Comparison of ENCODE assay signal across 14 mouse cellular contexts in genomic region chr11:118553926-118554325, GRCm38 (mm10).
"Had no signal": no experiment of that assay in that cellular context is flagged by ENCODE, and none has a peak within 500 bp of the region (broad histone marks: within the 10 kb centered on the region; RNA-seq: fewer than 3 reads in every experiment).

No protein-coding gene starts in this region.

- H3K9me3 ChIP-seq: limb, embryonic 15.5 days; liver, embryonic 12.5 days; lung, embryonic 15.5 days; megakaryocyte, embryonic 14.5 days; neural tube, embryonic 13.5 days had no signal

- H3K27ac ChIP-seq: kidney, postnatal 0 days; limb, embryonic 15.5 days; liver, embryonic 12.5 days; lung, embryonic 15.5 days; macrophage had no signal

- H3K36me3 ChIP-seq: limb, embryonic 15.5 days; liver, embryonic 12.5 days; lung, embryonic 15.5 days; neural tube, embryonic 13.5 days had no signal

- H3K4me1 ChIP-seq: liver, embryonic 12.5 days; lung, embryonic 15.5 days; megakaryocyte, embryonic 14.5 days had no signal

- H3K27me3 ChIP-seq: lung, embryonic 15.5 days; neural tube, embryonic 13.5 days had no signal

- H3K9ac ChIP-seq: limb, embryonic 15.5 days; liver, embryonic 12.5 days; lung, embryonic 15.5 days; neural tube, embryonic 13.5 days had no signal

- ATAC-seq: liver, embryonic 12.5 days had no signal

- H3K4me3 ChIP-seq: limb, embryonic 15.5 days; liver, embryonic 12.5 days; lung, embryonic 15.5 days; megakaryocyte, embryonic 14.5 days; neural tube, embryonic 13.5 days had no signal

- H3K4me2 ChIP-seq: limb, embryonic 15.5 days; liver, embryonic 12.5 days; lung, embryonic 15.5 days; neural tube, embryonic 13.5 days had no signal

- DNase-seq: kidney, adult 9 months; kidney, postnatal 36 days; layer of hippocampus, adult 9-11 months; layer of hippocampus, postnatal 36 days; lung, postnatal 14 days; right cerebral cortex, postnatal 14 days; thymus, postnatal 36 days had no signal
